Mouse (Mus musculus): ENCODE measurements around the gene Tpcn2.

Tpcn2 gene

GRCm38 (mm10) chr7:145283487-145284187 is at the start of gene Tpcn2:
TSS of gene Tpcn2 (minus strand) at chr7:145284011.
- peak; percentile 69 for DNase-seq (ENCODE audit: low spot score)

- no peak for DNase-seq (ENCODE audit: low spot score)
Measured at GRCm38 (mm10) chr7:145332376-145333041, 48.7 kb upstream of the Tpcn2 start.

- DNase-seq (ENCODE audit: low spot score): no peak
Measured at GRCm38 (mm10) chr7:145330641-145331040, 46.8 kb upstream of the Tpcn2 start.

GRCm38 (mm10) chr7:145329982-145330381 is 46.2 kb upstream of the Tpcn2 start:
- no peak for DNase-seq (ENCODE audit: low spot score)

- DNase-seq (ENCODE audit: low spot score): no peak
Measured at GRCm38 (mm10) chr7:145325697-145326096, 41.9 kb upstream of the Tpcn2 start.

- no peak for DNase-seq (ENCODE audit: low spot score)
Measured at GRCm38 (mm10) chr7:145323607-145324006, 39.8 kb upstream of the Tpcn2 start.

GRCm38 (mm10) chr7:145319481-145319880 is 35.7 kb upstream of the Tpcn2 start:
- DNase-seq (ENCODE audit: low spot score): no peak

- DNase-seq (ENCODE audit: low spot score): no peak
Measured at GRCm38 (mm10) chr7:145317522-145317921, 33.7 kb upstream of the Tpcn2 start.

GRCm38 (mm10) chr7:145314785-145315411 is 31.1 kb upstream of the Tpcn2 start, which contains the start of gene Mrgprd:
TSS of gene Mrgprd (plus strand) at chr7:145314835.
- DNase-seq (ENCODE audit: low spot score): no peak

GRCm38 (mm10) chr7:145312137-145312536 is 28.3 kb upstream of the Tpcn2 start:
- no peak for DNase-seq (ENCODE audit: low spot score)

- no peak for DNase-seq (ENCODE audit: low spot score)
Measured at GRCm38 (mm10) chr7:145310526-145310925, 26.7 kb upstream of the Tpcn2 start.

GRCm38 (mm10) chr7:145309877-145310276 is 26.1 kb upstream of the Tpcn2 start:
- no peak for DNase-seq (ENCODE audit: low spot score)

GRCm38 (mm10) chr7:145308866-145309265 is 25.1 kb upstream of the Tpcn2 start:
- no peak for DNase-seq (ENCODE audit: low spot score)

- DNase-seq (ENCODE audit: low spot score): no peak
Measured at GRCm38 (mm10) chr7:145308061-145308675, 24.4 kb upstream of the Tpcn2 start.

- DNase-seq (ENCODE audit: low spot score): no peak
Measured at GRCm38 (mm10) chr7:145307636-145308035, 23.8 kb upstream of the Tpcn2 start.

- no peak for DNase-seq (ENCODE audit: low spot score)
Measured at GRCm38 (mm10) chr7:145304153-145304552, 20.3 kb upstream of the Tpcn2 start.

- no peak for DNase-seq (ENCODE audit: low spot score)
Measured at GRCm38 (mm10) chr7:145302488-145303285, 18.9 kb upstream of the Tpcn2 start.

GRCm38 (mm10) chr7:145301341-145302005 is 17.7 kb upstream of the Tpcn2 start:
- DNase-seq (ENCODE audit: low spot score): no peak

- no peak for DNase-seq (ENCODE audit: low spot score)
Measured at GRCm38 (mm10) chr7:145301008-145301340, 17.2 kb upstream of the Tpcn2 start.

- DNase-seq (ENCODE audit: low spot score): peak; percentile 37
Measured at GRCm38 (mm10) chr7:145300321-145301007, 16.7 kb upstream of the Tpcn2 start, which contains the start of gene Mrgprf. TSS of gene Mrgprf (plus strand) at chr7:145300828.

All from urinary bladder, postnatal 10 days (tissue).